Mouse (Mus musculus) ovary, postnatal 14 days (tissue): ENCODE measurements around the gene Ifit3b.
"Not testable (repeated sequence)": the region's sequence is repeated elsewhere in the genome, so short reads cannot be mapped to it uniquely, and the experiment has no call there.

ENCODE experiments used
- DNase-seq: peaks from one replicate; pipeline ENCODE4 v3.0.0; 2022; ENCODE audit warnings: low spot score

The Ifit3b gene

DNA sequence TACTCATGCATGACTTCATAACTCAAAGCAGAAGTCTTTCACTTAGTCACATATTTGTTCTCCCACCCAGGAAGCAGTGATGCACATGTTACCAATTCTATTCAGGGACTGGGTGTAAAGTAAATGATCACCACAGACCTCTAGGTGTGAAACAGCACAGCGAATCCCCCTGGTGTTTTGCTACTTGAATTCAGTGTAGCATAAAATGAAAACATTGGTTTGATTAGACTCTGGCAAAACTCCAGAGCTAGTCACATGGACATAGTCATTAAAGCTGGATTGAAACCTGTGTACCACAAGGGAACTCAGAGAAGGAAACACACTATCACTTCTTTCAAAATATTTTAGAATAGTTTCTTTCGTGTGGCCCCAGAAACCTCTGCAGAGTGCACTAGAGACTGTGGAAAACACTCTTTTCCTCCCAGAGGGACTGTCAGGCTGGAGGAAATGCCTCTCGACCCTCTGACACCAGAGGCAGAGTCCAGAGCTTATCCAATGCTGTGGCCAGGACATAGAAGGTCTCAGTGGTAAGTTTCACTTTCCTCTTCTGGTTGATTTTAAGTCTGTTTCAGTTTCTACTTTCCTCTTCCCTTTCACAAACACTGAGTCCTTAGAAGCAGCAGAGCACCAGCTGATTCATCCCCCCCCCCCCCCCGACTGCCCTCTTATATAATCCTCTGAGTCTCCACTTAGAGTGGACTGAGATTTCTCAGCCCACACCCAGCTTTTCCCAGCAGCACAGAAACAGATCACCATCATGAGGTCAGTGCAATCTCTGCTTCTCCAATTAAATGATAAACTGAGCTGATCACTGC lies at the start of gene Ifit3b:
TSS of gene Ifit3b (plus strand) at position 734 of the 815 bp plus-strand sequence.
- not testable (repeated sequence) for DNase-seq

DNA sequence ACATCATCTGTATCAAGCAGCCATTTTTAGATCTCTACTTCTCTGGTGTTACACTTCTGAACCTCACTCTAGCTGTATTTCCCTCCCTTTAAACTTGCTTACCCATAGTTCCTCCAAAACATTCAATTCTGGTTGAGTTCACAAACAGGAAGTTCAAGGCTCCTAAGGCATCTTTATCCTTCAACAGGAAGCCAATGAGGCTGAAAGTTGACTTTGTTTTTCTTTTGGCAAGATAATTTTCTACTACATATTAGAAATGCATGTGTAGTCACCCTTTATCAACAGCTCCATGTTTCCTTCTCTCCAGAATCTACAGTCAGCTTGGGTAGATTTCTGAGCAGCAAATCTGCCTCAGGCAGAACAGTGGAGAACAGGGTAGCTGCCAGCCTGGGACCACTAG lies 45.2 kb upstream of the Ifit3b start:
- no peak for DNase-seq

DNA sequence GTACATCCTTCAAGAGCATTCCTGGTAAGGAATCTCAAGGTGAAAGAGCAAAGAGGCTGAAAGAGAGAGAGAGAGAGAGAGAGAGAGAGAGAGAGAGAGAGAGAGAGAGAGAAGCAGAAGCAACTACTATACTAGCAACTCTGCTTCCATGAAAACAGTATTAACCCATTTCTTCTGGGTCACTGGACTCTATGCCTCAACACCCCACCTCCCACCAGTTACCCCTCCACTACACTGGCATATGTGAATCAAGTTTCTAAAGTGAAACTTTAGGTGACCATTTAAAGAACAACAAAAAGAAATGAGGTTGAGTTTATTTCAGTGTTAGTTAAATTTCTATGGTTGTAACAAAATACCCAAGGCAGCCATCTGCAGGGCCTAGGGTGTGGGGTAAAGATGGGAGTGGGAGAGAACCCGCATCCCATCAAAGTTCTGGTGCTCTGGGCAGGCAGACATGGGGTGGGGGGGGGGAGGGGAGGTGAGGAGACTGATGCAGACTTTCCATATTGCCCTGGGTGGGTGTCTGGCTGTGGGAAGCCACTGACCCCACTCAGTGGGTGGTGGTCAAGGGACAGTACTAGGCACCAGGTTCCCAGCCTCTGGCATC lies 41.5 kb upstream of the Ifit3b start:
- no peak for DNase-seq

DNA sequence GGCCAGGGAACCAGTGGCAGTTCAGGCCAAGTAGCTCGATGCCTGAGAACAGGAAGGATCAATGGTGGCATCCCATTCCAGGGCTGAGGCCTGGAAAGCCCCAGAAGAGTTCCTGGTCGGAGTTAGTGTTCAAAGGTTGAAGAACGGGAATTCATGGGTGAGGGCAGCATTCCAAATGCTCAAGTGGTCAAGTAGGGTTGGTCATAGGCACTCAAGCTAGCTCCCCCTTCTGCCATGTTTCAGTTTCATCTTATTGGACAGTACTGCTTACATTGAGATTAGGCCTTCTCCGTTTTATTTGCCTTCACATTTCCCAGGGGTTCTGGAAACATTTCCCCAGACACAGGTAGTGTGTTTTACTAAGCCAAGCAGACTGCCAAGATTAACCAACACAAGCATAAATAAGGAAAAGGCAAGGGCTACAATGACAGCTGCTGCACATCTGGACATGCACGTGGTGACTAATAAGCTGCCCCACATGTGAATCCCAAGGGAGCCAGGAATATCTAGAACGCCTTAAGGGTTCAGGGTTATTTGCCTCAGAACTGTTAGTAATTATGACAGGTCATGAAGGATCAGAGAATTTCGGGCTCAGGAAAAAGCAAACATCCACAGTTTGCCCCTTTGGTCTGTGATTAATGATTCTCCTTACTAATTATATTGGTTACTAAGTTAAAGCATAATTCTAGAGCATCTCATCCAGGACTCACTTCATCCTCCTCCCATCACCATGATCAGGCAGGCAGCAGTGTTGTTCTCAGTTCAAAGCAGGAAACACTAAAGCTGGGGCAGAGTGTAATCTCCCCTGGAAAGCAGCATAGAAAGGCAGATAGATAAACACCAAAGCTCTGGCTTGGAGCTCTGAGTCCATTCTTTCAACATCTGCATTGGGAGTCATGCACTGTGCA lies 38.5 kb upstream of the Ifit3b start:
- no peak for DNase-seq

DNA sequence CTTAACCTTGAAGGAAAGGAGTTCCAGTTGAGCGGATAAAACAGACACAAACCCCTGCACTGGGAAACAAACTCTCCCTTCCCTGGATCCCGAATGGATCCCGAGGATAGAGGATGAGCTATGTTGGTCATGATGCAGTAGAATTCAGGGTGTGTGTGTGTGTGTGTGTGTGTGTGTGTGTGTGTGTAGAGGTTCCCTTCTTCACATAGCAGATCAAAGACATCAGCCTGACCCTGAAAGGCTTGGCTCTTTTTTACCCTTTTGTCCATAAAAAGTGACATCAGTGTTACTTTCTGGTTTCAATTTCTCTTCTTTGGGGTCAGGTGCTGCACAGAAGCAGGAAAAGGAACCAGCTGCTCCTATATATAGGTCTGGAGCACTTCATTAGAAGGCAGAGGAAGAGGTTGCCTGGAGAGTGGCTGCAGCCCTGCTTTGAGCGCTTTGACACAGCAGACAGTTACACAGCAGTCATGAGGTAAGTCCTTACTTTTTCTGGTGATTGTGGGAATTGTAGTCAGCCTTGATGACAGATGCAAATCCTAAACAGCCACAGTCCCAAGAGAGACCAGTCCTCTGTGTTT lies 37.8 kb upstream of the Ifit3b start:
- no peak for DNase-seq

DNA sequence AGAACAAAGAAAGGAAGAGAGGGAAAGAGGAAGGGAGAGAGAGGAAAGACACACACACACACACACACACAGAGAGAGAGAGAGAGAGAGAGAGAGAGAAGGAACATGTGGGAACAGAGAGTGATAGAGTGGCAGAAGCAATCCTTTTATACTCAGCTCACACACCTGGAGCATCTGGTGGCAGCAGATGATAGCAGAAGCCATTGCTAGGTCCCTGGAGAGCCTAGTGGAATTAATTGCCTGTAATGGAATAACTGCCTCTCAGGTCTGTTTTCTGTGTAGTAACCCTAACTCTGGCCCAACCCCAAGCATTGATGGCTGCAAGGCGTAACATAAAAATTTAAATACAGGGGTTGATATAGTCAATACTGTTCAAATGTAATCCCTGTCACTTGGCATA lies 36.7 kb upstream of the Ifit3b start:
- no peak for DNase-seq

DNA sequence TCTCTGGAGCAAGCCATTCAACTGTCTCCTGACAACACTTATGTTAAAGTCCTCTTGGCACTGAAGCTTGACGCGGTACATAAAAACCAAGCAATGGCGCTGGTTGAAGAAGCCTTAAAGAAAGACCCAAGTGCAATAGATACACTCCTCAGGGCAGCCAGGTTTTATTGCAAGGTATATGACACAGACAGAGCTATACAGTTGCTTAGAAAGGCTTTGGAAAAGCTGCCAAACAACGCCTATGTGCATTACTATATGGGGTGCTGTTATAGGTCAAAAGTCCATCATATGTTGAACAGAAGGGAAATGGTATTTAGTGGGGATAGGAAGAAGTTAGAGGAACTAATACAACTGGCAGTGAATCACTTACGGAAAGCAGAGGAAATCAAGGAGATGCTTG lies 34.1 kb upstream of the Ifit3b start:
- no peak for DNase-seq

DNA sequence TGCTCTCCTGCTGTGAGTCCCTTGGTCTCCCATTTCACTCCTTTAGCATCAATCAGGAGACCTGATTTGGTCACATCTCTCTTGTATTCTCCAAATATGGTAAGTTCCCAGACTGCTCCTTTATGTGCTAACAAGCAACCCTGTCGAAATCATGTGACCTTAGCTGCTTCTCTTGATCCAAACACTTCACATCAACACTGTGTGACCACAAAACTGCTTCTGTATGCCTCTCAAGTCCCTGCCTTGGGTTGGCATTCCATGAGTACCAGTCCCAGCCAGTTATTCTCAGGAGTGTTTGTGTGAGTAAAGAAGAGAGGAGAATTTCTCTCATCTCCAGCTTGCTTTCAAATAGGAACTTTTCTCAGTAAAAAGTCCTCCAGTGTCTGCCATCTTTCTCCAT lies 30.6 kb upstream of the Ifit3b start:
- DNase-seq, result no peak

DNA sequence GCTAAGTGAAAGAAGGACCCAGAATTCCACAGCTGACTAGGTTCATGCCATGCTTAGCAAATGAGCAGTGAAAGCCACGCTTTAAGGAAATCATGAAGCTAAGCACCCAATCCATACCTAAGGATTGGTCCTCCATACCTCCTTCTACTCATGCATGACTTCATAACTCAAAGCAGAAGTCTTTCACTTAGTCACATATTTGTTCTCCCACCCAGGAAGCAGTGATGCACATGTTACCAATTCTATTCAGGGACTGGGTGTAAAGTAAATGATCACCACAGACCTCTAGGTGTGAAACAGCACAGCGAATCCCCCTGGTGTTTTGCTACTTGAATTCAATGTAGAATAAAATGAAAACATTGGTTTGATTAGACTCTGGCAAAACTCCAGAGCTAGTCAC lies 25.1 kb upstream of the Ifit3b start:
- not testable (repeated sequence) for DNase-seq

DNA sequence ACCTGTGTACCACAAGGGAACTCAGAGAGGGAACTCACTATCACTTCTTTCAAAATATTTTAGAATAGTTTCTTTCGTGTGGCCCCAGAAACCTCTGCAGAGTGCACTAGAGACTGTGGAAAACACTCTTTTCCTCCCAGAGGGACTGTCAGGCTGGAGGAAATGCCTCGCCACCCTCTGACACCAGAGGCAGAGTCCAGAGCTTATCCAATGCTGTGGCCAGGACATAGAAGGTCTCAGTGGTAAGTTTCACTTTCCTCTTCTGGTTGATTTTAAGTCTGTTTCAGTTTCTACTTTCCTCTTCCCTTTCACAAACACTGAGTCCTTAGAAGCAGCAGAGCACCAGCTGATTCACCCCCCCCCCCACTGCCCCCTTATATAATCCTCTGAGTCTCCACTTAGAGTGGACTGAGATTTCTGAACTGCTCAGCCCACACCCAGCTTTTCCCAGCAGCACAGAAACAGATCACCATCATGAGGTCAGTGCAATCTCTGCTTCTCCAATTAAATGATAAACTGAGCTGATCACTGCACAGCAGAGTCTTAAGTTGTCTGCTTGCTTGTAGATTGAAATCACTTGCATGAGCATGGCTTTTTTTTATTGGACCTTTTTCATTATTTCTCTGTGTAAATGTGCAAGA lies 24.5 kb upstream of the Ifit3b start, which contains the start of gene Ifit3:
TSS of gene Ifit3 (plus strand) at position 406 of the 641 bp plus-strand sequence.
- DNase-seq, result not testable (repeated sequence)

DNA sequence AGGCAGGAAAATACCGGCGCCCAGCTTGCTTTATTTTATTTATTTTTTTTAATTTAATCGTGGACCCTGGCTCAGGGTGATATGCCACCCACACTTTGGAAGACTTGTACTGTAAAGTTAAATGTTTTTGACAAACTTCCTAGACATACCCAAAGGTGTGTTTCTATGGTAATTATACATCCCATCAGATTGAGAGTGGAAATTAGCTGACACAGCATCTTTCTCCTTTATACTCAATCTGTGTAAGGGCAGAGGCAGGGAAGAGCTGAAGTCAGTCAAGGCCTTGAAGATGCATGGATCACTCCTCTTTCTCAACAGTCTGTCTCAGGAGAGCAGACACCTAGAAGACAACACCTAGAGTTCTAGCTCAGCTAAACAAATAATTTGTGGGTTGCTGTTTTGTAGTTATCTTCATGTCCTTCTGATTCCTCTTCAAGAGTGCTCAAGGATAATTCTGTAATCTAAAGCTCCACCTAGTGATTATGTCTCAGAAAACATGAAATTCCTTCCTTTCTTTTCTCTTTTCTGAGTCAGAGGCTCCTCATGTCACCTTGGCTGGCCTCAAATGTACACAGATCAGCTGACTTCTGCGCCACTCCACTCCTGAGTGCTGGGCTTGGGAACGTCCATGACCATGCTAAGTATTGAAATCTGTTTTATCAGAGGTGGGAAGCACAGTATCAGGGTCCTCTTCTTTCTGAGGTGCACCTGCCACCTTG lies 21.9 kb upstream of the Ifit3b start:
- DNase-seq, result not testable (repeated sequence)

DNA sequence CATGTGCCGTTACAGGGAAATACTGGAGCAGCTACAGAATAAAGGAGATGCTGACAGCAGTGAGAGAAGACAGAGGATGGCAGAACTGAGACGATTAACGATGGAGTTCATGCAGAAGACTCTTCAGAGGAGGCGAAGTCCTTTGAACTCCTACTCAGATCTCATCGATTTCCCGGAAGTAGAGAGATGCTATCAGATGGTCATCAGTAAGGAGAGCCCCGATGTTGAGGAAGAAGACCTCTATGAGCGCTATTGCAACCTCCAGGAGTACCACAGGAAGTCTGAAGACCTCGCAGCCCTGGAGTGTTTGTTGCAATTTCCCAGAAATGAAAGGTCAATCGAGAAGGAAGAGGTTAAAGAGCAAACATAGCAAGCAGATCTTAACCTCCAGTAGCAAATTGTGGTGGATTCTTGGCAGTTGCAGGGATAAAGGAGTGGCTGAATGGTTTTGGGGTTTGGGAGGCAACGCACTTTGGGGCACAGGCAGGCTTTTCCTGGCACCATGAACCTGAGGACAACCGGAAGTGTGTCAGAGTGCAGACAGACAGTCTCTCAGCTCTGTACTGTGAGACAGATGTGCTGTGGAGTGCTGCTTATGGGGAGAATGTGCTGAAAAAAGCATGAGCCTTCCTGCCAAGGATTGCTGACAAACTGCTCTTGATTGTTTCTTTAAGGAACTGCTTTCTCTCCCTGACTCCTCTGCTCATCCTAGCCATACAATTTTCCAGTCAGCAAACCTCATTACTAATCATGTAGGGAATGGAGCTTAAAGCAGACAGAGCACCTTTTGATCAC lies 19.7 kb upstream of the Ifit3b start:
- not testable (repeated sequence) for DNase-seq

DNA sequence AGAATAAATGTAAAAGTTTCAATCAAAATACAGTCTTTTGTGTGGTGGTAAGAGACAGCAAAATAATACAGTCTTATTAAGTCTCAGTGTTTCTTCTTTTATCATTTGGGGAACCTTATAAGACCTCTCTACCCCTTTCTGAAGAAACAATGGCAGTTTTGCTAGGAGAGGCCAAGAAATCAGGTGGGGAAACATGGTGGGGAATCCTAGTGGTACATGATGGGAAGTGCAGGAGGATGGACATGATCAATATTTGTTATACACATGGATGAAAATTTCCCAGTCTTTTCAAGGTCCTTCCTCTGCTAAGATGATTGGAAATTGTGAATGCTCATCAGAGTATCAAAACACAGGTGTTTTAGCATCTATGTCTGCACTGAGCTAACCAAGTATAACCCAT lies 18.8 kb upstream of the Ifit3b start:
- DNase-seq, result no peak

DNA sequence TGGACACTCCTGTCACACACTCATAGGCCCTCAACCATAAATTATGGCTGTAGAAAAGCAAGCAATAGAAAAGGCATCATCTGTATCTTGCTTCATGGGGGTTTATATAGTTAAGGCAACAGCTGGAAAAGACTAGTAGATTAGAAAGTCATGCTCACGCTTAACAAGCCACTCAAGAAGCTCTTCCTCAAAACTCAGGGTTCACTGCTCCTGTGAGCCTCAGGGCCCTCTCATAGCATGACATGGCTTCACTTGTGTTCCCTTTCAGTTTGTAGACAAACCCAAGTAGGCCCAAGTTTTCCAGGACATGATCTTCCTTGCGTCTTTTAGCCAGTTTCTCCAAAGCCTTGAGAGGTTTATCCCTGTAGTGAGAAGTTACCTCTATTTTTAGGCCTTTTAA lies 14.3 kb upstream of the Ifit3b start:
- DNase-seq, result no peak

DNA sequence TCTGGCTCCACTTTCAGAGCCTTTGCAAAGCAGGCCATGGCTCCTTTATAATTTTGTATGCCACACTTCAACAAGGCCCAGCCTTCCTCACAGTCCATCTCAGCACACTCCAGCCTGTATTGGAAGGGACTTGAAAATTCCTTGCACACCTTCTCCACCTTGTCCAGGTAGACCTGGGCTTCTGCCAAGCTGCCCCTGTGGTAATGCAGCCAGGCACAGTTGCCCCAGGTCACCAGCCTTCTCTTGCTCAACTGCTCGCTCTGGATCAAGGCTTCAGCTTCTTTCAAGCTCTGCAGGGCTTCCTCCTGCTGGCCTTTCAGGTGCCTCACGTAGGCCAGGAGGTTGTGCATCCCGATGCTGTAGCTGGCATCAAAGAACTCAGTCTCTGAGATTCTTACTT lies 13.2 kb upstream of the Ifit3b start:
- not testable (repeated sequence) for DNase-seq

DNA sequence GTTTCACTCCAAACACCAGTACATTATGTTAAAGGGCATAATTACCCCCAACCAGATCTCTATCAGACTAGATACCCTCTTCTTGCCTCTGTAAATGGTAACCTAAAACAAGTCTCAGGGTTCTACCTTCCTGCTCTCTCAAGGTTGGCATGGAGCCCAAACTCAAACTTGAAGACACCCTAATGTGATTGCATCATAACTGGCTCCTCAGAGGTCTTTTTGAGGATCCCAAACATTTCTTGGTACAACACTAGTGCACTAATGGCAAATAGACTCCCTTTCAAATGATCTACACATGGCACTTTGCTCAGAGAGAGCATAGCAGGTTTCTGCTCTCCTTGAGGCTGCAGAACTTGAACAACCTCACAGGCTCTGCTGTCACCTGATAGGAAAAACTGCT lies 11.0 kb upstream of the Ifit3b start:
- no peak for DNase-seq

DNA sequence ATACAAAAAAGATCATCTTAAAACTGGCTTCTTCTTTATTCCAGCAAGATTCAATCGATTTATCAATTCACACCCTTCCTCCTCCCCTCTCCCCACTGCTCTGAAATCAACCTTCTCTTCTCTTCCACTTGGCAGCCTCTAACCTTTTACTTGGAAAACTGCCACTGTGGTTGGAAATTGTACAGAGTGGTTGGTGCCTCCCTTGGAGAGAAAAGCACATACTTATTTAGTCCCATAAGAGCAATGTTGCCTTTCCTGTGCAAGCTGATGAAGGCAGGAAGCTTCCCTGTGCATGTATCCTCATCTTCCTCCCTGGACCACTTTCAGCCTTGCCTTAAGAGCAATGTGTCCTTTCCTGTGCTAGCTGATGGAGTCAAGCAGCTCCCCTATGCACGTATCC lies 9.4 kb upstream of the Ifit3b start:
- DNase-seq, result peak; percentile 62

DNA sequence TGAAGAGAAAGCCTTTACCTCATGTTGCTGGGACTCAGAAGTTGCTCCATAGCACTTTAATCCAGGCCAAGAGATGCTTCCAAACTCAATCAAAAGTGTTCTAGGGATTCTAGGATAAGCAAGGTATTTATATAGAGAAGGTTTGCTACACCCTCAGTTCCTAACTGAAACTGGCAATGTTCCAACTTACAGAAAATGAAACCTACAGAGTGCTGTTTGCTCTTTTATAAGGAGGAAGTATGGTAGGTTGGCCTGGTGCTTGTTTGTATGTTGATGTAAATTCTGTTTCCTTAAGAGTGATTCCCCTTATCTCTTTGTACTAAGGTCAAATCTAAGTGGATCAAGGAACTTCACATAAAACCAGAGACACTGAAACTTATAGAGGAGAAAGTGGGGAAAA lies 8.5 kb upstream of the Ifit3b start:
- not testable (repeated sequence) for DNase-seq

DNA sequence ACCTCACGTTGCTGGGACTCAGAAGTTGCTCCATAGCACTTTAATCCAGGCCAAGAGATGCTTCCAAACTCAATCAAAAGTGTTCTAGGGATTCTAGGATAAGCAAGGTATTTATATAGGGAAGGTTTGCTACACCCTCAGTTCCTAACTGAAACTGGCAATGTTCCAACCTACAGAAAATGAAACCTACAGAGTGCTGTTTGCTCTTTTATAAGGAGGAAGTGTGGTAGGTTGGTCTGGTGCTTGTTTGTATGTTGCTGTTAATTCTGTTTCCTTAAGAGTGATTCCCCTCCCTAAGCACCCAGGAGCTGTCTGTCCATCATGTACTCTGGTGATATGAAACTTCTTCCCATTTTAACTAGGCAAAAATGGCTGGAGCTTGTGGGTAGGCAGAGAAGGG lies 5.9 kb upstream of the Ifit3b start, which contains the start of gene Ifit1bl1:
TSS of gene Ifit1bl1 (minus strand) at position 69 of the 400 bp plus-strand sequence.
- not testable (repeated sequence) for DNase-seq

DNA sequence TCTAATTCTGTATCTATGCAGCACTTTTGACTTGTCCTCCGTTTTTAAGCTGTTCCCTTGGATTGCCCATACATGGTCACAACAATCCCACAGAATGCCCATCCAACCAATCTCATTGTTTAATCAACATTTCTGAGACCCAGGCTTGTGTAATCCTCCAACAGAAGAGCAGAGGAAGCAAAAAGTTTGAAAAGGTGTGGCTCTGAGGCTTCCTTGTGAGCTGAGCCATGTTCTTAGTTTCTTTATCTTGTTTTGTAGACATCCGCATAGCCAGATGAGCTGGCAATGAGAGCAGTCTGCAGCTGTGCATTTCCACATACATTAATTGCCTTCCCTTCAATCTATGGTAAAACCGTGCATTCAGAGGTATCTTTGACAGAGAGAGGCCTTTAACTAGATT lies 2.3 kb upstream of the Ifit3b start:
- no peak for DNase-seq
